Mouse (Mus musculus) thymus, adult 18-20 months (tissue): ENCODE measurements around the gene Yipf4.

Experiments
- DNase-seq, 2 experiments: peaks; one replicate each; pipeline ENCODE4 v3.0.0; 2022; ENCODE audit warnings: mixed read lengths in 2 of 2

Gene Yipf4

DNA sequence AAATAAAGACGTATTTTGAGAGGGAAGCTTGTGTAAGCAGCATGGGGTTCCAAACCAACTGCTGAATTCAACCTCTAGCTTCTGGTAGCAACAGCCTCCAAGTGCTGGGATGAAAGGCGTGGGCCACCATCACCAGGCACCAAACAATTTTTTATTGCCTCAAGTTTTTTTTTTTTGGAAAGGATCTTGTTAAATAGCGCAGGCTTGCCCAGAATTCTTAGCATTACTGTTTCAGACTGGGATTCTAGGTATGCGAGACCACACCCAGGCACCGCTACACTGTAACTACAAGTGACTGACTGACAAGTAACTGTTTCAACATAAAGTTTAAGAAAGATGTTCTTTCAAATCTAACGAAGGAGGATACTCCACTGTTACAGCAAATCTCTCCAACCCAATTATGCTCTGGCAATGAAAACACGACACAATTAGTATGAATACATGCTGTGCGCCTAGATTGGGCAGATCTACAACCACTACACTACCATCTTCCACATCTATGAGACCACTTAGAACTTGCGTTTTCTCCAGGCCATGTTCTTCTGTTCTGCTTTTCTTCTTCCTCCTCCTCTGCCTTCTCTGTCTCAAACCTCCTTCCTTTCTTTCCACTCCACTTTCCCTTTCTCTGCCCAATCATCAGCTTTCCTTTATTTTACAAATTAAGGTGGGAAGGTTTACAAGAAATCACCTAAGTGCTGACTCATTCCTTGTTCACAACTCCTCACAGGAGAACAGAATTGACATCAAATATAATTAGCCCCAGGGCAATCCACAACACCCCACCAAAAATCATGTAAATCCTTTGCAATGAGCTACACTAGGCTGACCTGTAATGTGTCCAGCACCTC is 37.7 kb downstream of the Yipf4 start:
- DNase-seq = no peak

DNA sequence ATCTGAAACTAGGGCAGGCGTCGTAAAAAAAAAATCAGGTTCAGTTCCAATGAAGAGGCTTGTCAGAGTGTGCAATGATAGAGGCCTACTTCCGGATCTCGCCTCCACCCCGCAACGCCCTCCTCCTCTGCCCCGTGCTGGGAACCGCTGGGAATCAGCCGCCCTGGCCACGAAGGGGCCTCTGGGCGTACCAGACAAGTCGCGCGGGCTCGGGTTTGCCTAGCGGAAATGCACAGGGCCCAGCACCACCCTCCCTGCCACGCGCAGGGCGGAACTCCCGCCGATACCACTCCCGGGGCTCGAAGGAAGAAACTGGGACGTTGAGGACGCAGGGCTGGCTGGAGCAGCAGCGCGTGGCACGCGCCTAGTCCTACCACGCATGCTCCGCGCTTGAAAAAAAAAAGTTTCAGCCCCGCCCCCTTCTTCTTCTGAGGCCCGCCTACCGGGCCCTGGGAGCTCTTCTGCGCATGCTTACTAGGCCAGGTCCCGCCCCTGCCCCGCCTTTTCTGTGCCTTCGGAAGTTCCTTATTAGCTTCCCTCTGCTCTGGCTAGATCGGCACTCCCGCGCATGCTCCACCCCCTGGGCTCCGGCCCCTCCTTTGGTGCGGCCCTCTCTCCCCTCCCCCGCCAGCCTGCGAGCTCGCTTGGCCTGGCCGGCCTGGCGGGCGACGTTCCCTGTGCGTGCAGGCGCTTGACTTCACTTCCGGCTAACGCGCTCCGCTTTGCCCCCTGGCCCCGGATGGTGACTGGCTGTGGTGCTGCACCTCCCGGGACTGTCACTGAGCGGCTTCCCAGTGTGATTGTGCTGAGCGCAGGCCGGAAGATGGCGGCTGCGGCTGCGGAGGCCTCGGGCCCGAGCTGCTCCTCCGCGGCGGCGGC is 38.7 kb downstream of the Yipf4 start, which contains the start of gene Birc6:
Gene Birc6 (plus strand): TSS at position 567 of the 879 bp plus-strand sequence.
- DNase-seq = peak; percentile 100

GRCm38 (mm10) chr17:74528648-74529532 is 39.6 kb downstream of the Yipf4 start:
- peak; percentile 27 to 39 for DNase-seq

- DNase-seq = no peak
Measured at GRCm38 (mm10) chr17:74529533-74529824, 40.2 kb downstream of the Yipf4 start.

GRCm38 (mm10) chr17:74534971-74535370 is 45.7 kb downstream of the Yipf4 start:
- no peak for DNase-seq

GRCm38 (mm10) chr17:74537526-74537925 is 48.2 kb downstream of the Yipf4 start:
- no peak for DNase-seq

DNA sequence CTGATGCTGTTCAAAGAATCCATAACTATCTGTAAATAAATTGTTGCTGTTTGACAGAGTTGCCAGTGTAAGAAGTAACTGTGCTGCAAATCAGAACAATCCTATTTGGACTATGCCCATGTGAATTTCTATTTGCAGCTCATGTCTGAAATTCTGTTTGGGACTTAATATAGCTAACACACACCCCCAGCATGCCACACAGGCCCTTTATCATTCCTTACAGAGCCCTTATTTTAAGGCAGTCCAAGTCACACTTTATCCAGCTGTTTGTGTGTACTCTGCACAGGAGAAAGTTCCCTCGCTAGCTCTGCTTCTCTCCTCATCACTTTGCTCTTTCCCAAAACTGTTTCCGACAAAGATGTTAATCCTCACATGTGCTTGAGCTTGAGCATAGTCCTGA is 54.3 kb downstream of the Yipf4 start:
- no peak for DNase-seq
